Mouse (Mus musculus) kidney, adult 2 months (tissue): ENCODE data around the gene Kcnmb4.

Experiments
- CTCF ChIP-seq: fragments of 200-500 bp; conservative IDR thresholded peaks from 2 replicates; pipeline ENCODE4 v1.5.1; 2011; ENCODE audit warnings: low read depth, mild to moderate bottlenecking, control low read depth, low read length, moderate library complexity, mixed read lengths; ENCODE audit not compliant: insufficient read depth, insufficient read length
- POLR2A ChIP-seq: fragments of 200-500 bp; IDR thresholded peaks from one replicate; pipeline ENCODE4 v1.6.1; 2011; ENCODE audit warnings: low read depth, low read length, control low read depth

DNA sequence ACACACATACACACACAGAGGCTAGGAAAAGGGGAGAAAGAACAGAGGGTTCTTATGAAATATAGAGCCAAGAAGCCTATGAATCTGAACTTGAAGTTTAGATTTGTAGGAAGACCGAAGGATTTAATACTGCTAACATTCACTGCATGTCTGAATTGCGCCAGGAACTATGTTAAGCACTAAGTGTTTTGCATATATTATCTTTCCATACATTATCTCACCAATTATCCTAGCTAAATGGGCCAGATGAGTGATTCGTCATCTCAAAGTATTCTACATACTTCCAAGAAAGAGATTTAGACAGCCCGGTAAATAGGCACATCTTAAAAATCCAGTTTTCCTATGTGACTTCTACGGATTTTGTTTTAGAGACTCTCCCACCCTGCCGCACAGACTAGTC lies 68.7 kb downstream of the Kcnmb4 start:
- TF ChIP-seq CTCF, result no peak
- TF ChIP-seq POLR2A, result no peak
